Mouse (Mus musculus) naive thymus-derived CD4-positive, alpha-beta T cell, adult 2 months (primary cell): ENCODE data around the gene Hist1h1a.
"Not testable (repeated sequence)": the region's sequence is repeated elsewhere in the genome, so short reads cannot be mapped to it uniquely, and the experiment has no call there.

Experiments used
- DNase-seq: peaks from one replicate; pipeline ENCODE4 v3.0.0-alpha.2; 2011; ENCODE audit warnings: low read depth

Gene Hist1h1a

GRCm38 (mm10) chr13:23763586-23764323 is at the start of gene Hist1h1a:
Gene Hist1h1a (plus strand): TSS chr13:23763666.
- DNase-seq: peak; percentile 95

- DNase-seq: no peak
Observed at GRCm38 (mm10) chr13:23716261-23717042, 47.0 kb upstream of the Hist1h1a start.

- no peak for DNase-seq
Observed at GRCm38 (mm10) chr13:23717176-23717575, 46.3 kb upstream of the Hist1h1a start.

- not testable (repeated sequence) for DNase-seq
Observed at GRCm38 (mm10) chr13:23717593-23718245, 45.7 kb upstream of the Hist1h1a start.

GRCm38 (mm10) chr13:23724239-23724638 is 39.2 kb upstream of the Hist1h1a start:
- no peak for DNase-seq

GRCm38 (mm10) chr13:23725213-23725612 is 38.3 kb upstream of the Hist1h1a start:
- DNase-seq: no peak

GRCm38 (mm10) chr13:23728472-23729191 is 34.8 kb upstream of the Hist1h1a start:
- DNase-seq: no peak

GRCm38 (mm10) chr13:23729192-23729525 is 34.3 kb upstream of the Hist1h1a start:
- DNase-seq: peak; percentile 43

GRCm38 (mm10) chr13:23729706-23730105 is 33.8 kb upstream of the Hist1h1a start:
- DNase-seq: no peak

- no peak for DNase-seq
Observed at GRCm38 (mm10) chr13:23730479-23730878, 33.0 kb upstream of the Hist1h1a start.

GRCm38 (mm10) chr13:23732156-23732804 is 31.2 kb upstream of the Hist1h1a start:
- peak; percentile 78 for DNase-seq

- no peak for DNase-seq
Observed at GRCm38 (mm10) chr13:23737091-23737490, 26.4 kb upstream of the Hist1h1a start.

- DNase-seq: no peak
Observed at GRCm38 (mm10) chr13:23738041-23738440, 25.4 kb upstream of the Hist1h1a start.

GRCm38 (mm10) chr13:23738677-23739068 is 24.8 kb upstream of the Hist1h1a start, which contains the start of gene Hist1h1c:
Gene Hist1h1c (plus strand): TSS chr13:23738808.
- DNase-seq: peak; percentile 97

- peak; percentile 93 for DNase-seq
Observed at GRCm38 (mm10) chr13:23739069-23739921, 24.2 kb upstream of the Hist1h1a start.

- no peak for DNase-seq
Observed at GRCm38 (mm10) chr13:23739922-23740252, 23.6 kb upstream of the Hist1h1a start.

GRCm38 (mm10) chr13:23740256-23740840 is 23.1 kb upstream of the Hist1h1a start:
- no peak for DNase-seq

GRCm38 (mm10) chr13:23740910-23741309 is 22.6 kb upstream of the Hist1h1a start:
- DNase-seq: no peak

- DNase-seq: no peak
Observed at GRCm38 (mm10) chr13:23742007-23742406, 21.5 kb upstream of the Hist1h1a start.

- no peak for DNase-seq
Observed at GRCm38 (mm10) chr13:23743215-23743614, 20.3 kb upstream of the Hist1h1a start.
